Mouse (Mus musculus) liver, adult 2 months (tissue): ENCODE measurements around the gene Smim5.

Experiments used
- CTCF ChIP-seq: fragments of 200-500 bp; IDR thresholded peaks from 2 replicates; pipeline ENCODE4 v1.5.1; 2011; ENCODE audit warnings: low read depth, low read length, control low read depth
- POLR2A ChIP-seq: fragments of 200-500 bp; IDR thresholded peaks from 2 replicates; pipeline ENCODE4 v1.6.1; 2011; ENCODE audit warnings: low read length, control low read depth; ENCODE audit not compliant: insufficient read depth; ENCODE audit errors: extremely low read depth

DNA sequence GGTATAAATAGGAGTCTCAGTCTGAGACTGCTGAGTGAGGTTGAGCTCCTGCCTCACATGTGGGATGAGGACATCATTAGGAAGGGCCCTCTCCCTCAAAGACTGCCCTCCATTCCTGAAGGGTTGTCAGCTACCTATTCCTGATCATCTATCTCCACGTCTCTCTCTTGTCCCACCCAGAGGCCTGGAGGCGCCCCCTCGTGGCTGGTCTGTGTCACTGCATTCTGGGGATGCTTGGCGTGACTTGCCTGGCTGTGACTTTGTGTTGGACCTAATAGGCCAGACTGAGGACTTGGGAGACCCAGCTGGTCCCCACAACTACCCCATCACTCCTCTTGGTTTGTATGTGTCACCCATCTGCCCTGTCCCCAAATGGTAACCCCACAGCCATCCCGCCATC lies 18.8 kb upstream of the Smim5 start:
- TF ChIP-seq CTCF (peak; percentile 88), POLR2A (no peak)
